Mouse (Mus musculus) megakaryocyte, embryonic 14.5 days (primary cell): ENCODE measurements at regions not wholly inside any gene's neighbourhood (a gene's known extent, or its start where the extent isn't known, plus 50 kb on each side); places are given as distances from the start of the nearest gene placed in this dataset.

Experiments
- FLI1 ChIP-seq: IDR thresholded peaks from 2 replicates; pipeline ENCODE4 v1.6.1; 2012; ENCODE audit warnings: low read length, inconsistent platforms, mixed read lengths
- GATA1 ChIP-seq: IDR thresholded peaks from 3 replicates; pipeline ENCODE4 v1.6.1; 2012; ENCODE audit warnings: mixed read lengths, low read length, inconsistent platforms, borderline replicate concordance

DNA sequence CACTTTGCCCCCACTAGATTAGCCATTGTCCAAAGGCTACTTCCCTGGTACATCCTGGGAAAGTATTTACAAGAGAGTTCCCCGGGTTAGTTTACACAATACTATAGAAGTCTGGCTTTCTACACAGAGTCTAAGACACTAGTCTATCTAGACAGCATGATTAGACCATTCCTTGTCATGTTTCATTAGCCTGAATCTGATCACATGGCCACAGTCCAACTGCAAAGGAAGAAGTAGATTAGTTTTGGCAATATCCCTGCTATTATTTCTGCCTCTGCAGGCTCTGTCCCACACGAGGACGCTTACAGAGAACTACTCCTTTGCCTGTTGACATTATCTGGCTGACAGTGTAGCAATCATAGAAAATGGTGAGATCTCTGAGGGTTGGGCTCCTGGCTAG, 144.2 kb downstream of the Nuak1 start:
- TF ChIP-seq GATA1 (no peak), FLI1 (no peak)
